Mouse (Mus musculus) heart, embryonic 11.5 days (tissue): ENCODE results near the gene Olfr145. TPM values are rescaled to one million over a fixed set of nuclear protein-coding genes. Genes with fewer than 3 reads are reported as not detected.

Source experiments
- polyA plus RNA-seq: library from polyadenylated mRNA; unstranded; fragments of >200 nt; fragmentation: Nextera tagmentation; extraction: Ambion mirVana; gene quantifications from 2 replicates; pipeline ENCODE4 v1.2.1, GENCODE M21; 2014

Gene Olfr145
- polyA plus RNA-seq, 1 experiment from 2014 or later = not detected

Other genes starting within 250 kb of the Olfr145 start
- 182 and 188 TPM in 2 replicates for gene Tbrg1, start 239.4 kb upstream of the Olfr145 start, polyA plus RNA-seq
- gene Panx3, start 227.5 kb upstream of the Olfr145 start, polyA plus RNA-seq = 0.08 and 0.10 TPM in 2 replicates
- not detected in 2 replicates for gene Olfr160, start 180.5 kb upstream of the Olfr145 start, polyA plus RNA-seq
- not detected in 2 replicates for gene Olfr874, start 151.6 kb upstream of the Olfr145 start, polyA plus RNA-seq
- gene Olfr875, start 124.9 kb upstream of the Olfr145 start, polyA plus RNA-seq = not detected in 2 replicates
- not detected in 2 replicates for gene Olfr876, start 93.7 kb upstream of the Olfr145 start, polyA plus RNA-seq
- gene Olfr877, start 42.5 kb upstream of the Olfr145 start, polyA plus RNA-seq = not detected in 2 replicates
- not detected in 2 replicates for gene Olfr878, start 21.1 kb downstream of the Olfr145 start, polyA plus RNA-seq
- gene Olfr881, start 95.1 kb downstream of the Olfr145 start, polyA plus RNA-seq = not detected in 2 replicates
- not detected in 2 replicates for gene Olfr883, start 129.1 kb downstream of the Olfr145 start, polyA plus RNA-seq
- not detected in 2 replicates for gene Olfr884, start 149.8 kb downstream of the Olfr145 start, polyA plus RNA-seq
- gene Olfr885, start 164.6 kb downstream of the Olfr145 start, polyA plus RNA-seq = not detected in 2 replicates
- not detected in 2 replicates for gene Olfr887, start 187.3 kb downstream of the Olfr145 start, polyA plus RNA-seq
- not detected in 2 replicates for gene Olfr888, start 211.4 kb downstream of the Olfr145 start, polyA plus RNA-seq
- 0.04 TPM in 1 of 2 replicates, not detected in the other for gene Olfr889, start 218.5 kb downstream of the Olfr145 start, polyA plus RNA-seq
- gene Olfr890, start 245.8 kb downstream of the Olfr145 start, polyA plus RNA-seq = not detected in 2 replicates